Mouse (Mus musculus) lung, postnatal 0 days (tissue): ENCODE measurements at regions not wholly inside any gene's neighbourhood (a gene's known extent, or its start where the extent isn't known, plus 50 kb on each side); places are given as distances from the start of the nearest gene placed in this dataset.

ENCODE experiments used
- CTCF ChIP-seq: IDR thresholded peaks from 2 replicates; pipeline ENCODE4 v1.5.1; 2016; ENCODE audit warnings: antibody characterized with exemption, mild to moderate bottlenecking
- EP300 ChIP-seq: IDR thresholded peaks from 2 replicates; pipeline ENCODE4 v1.6.1; 2016; ENCODE audit warnings: antibody characterized with exemption, mild to moderate bottlenecking, control low read depth

GRCm38 (mm10) chr11:20935910-20936309 lies 105.1 kb upstream of the Lgalsl start:
- TF ChIP-seq CTCF, result no peak
- no peak for TF ChIP-seq EP300
